Mouse (Mus musculus): Measurements from ENCODE around the gene Gm5935.
"Not testable (repeated sequence)": the region's sequence is repeated elsewhere in the genome, so short reads cannot be mapped to it uniquely, and the experiment has no call there.

Gm5935 gene

DNA sequence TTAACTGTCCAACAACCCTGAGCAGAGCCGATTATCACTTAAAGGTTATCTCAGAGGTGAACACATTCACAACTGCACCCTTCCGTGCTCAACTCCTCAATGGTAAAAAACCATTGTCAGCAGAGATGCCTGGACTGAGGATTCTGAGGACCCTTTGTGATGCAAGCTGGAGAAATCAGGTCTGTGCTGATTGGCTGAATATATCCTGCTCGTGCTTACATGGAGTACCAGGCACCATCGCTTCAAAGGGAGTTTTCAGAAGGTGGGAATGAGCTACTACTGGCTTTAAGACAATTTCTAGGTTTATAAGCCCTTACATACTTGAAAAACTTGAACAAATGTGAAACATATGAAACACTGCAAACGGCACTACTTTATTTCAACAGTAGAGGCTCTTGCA lies at the start of gene Gm5935:
TSS of gene Gm5935 (minus strand) at position 101 of the 400 bp plus-strand sequence.
- DNase-seq: not testable (repeated sequence)

All from thymus, postnatal 36 days (tissue).